Mouse (Mus musculus) erythroblast, embryonic 14.5 days (primary cell): ENCODE measurements around the gene Adprh.

Experiments used
- GATA1 ChIP-seq: IDR thresholded peaks from 2 replicates; pipeline ENCODE4 v1.6.1; 2012; ENCODE audit warnings: low read length, inconsistent platforms, mixed read lengths
- TAL1 ChIP-seq: IDR thresholded peaks from 3 replicates; pipeline ENCODE4 v1.6.1; 2012; ENCODE audit warnings: low read length, inconsistent platforms, mixed read lengths

DNA sequence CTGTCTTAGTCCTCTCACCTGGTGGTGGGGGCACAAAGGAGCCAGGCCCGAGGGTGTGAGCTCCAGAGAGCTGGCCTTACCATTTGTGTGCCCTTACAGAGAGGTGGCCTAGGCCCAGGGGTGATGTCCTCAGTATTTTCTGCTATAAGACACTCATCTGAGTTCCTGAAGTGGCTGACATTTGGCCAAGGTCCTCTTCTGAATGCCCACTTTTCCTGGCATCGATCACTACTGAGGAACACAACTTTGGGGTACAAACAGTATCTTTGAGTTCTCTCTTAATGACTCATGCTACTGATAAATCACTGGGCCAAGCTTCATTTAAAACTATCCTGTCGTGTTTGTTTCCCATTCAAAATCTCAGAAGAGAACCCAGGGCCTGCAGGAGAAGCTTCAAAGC lies 40.0 kb upstream of the Adprh start:
- TF ChIP-seq GATA1: no peak
- TF ChIP-seq TAL1: no peak
